Mouse (Mus musculus) embryonic fibroblast, embryonic 13.5 days (primary cell): Measurements from ENCODE around the gene Fhit.

ENCODE experiments used
- CTCF ChIP-seq: IDR thresholded peaks from 2 replicates; pipeline ENCODE4 v1.5.1; 2011; ENCODE audit warnings: mild to moderate bottlenecking, control low read depth, low read length, moderate library complexity, borderline replicate concordance; ENCODE audit not compliant: insufficient read depth
- POLR2A ChIP-seq: IDR thresholded peaks from 2 replicates; pipeline ENCODE4 v1.6.1; 2011; ENCODE audit warnings: low read depth, mild to moderate bottlenecking, control low read depth, low read length, moderate library complexity

GRCm38 (mm10) chr14:10778721-10779120 is 383.1 kb downstream of the Fhit start:
- TF ChIP-seq CTCF (no peak), POLR2A (no peak)
